Mouse (Mus musculus) heart, postnatal 0 days (tissue): ENCODE results near the gene Sphkap.
A peak's percentile ranks its signal among the peaks of the same experiment; 100 is the strongest.

Experiments used
- CTCF ChIP-seq: IDR thresholded peaks from 2 replicates; pipeline ENCODE4 v1.5.1; 2016; ENCODE audit warnings: antibody characterized with exemption, control low read depth, low read depth
- EP300 ChIP-seq: IDR thresholded peaks from 2 replicates; pipeline ENCODE4 v1.6.1; 2016; ENCODE audit warnings: antibody characterized with exemption, low read depth

GRCm38 (mm10) chr1:83408021-83408464, at the start of gene Sphkap:
- TF ChIP-seq EP300 (no peak), CTCF (peak; percentile 54)
